Mouse (Mus musculus): Measurements from ENCODE around the gene Tspan5. TPM values are rescaled to one million over a fixed set of nuclear protein-coding genes. Genes with fewer than 3 reads are reported as not detected.

Gene Tspan5
- total and polyA plus RNA-seq, 3 experiments: 28.1 to 35.1 TPM; not detected in 1

DNA sequence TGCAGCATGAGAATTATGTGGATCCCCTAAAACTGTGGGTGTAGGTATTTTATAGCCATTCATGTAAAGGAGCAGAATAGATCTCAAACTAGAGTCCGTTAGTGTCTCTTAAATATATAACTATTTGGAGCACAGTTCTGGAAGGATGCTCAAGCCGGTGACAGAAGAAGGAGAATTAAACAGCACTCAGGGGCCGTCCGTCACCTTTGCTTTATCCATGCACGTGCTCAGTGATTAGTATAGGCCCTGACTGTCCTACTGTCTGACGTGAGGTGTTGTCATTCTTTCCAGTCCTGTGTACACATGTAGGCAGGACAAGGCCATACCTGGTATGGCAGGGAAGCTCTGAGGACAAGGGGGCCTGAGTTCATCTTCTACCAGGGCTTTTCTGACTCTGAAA is 116.7 kb downstream of the Tspan5 start:
- DNase-seq (ENCODE audit: low read depth, low spot score): no peak
- Histone ChIP-seq H3K27me3 (ENCODE audit: control insufficient read depth in 1 of 2, insufficient read depth in 2 of 2, low read length in 2 of 2) (no peaks in the 10 kb centered on the region), H3K79me2 (ENCODE audit: control insufficient read depth, insufficient read depth, low read length, poor library complexity) (peaks cover 4% of the 10 kb centered on the region; the same call in 1 of the 2 replicates), H3K4me1 (ENCODE audit: control insufficient read depth in 1 of 2, insufficient read depth in 2 of 2, low read length in 2 of 2) (no peaks in the 10 kb centered on the region), H3K4me3 (ENCODE audit: control insufficient read depth in 1 of 2, insufficient read depth in 1 of 2, low read depth in 2 of 2, low read length in 2 of 2) (no peak overlapping the region), H3K27ac (ENCODE audit: control insufficient read depth, low read depth, low read length) (no peak overlapping the region), H3K36me3 (ENCODE audit: control insufficient read depth in 1 of 2, insufficient read depth in 2 of 2, low read length in 2 of 2) (no peaks in the 10 kb centered on the region), H3K9ac (ENCODE audit: control insufficient read depth, low read depth, low read length, poor library complexity, severe bottlenecking) (no peak overlapping the region), H3K9me3 (replicated peaks; ENCODE audit: insufficient read depth, low read length) (no peaks in the 10 kb centered on the region)
- TF ChIP-seq ZC3H11A (IDR thresholded peaks at IDR 0.05; ENCODE audit: low read depth, low read length) (no peak), ZMIZ1 (IDR thresholded peaks at IDR 0.05; ENCODE audit: low read depth, low read length) (no peak), GABPA (IDR thresholded peaks at IDR 0.05; ENCODE audit: low read depth, low read length) (no peak), RCOR1 (IDR thresholded peaks at IDR 0.05; ENCODE audit: low read depth, low read length) (no peak), MAZ (IDR thresholded peaks at IDR 0.05; ENCODE audit: low read depth, low read length) (no peak), POLR2AphosphoS5 (IDR thresholded peaks at IDR 0.05; ENCODE audit: borderline replicate concordance, low read depth, low read length) (no peak), CHD2 (IDR thresholded peaks at IDR 0.05; ENCODE audit: low read length) (no peak), HCFC1 (IDR thresholded peaks at IDR 0.05; ENCODE audit: low read depth, low read length) (no peak), BHLHE40 (IDR thresholded peaks at IDR 0.05; ENCODE audit: borderline replicate concordance, low read depth, low read length) (no peak), GATA1 (IDR thresholded peaks at IDR 0.05; ENCODE audit: low read depth, low read length) (no peak), CHD1 (IDR thresholded peaks at IDR 0.05; ENCODE audit: low read depth, low read length) (no peak)

DNA sequence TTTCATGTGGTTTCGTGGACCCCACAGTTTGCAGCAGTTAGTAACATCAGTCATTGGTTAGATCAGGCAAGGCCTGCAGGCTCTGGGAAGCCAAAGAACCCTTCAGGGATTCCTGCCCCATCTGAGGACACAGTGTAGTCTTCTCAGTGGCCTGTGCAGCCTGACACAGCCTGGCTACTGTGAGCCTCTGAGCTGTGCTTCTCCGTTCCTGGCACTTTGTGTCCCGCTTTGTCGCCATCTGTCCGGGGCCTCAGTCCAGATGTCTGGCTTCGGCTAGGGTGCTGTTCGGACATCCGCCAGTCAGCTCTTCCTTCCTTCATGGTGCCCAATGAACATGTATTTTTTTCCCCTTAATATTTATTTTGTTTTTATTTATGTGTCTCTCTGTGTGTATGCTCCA is 117.2 kb downstream of the Tspan5 start:
- Histone ChIP-seq H3K27ac (ENCODE audit: control insufficient read depth, low read depth, low read length) (no peak overlapping the region), H3K4me1 (ENCODE audit: control insufficient read depth in 1 of 2, insufficient read depth in 2 of 2, low read length in 2 of 2) (no peaks in the 10 kb centered on the region)
- TF ChIP-seq GABPA (IDR thresholded peaks at IDR 0.05; ENCODE audit: low read depth, low read length) (no peak), CTCF (IDR thresholded peaks at IDR 0.05 in 2 of 3, conservative IDR thresholded peaks at IDR 0.05 in 1 of 3; ENCODE audit: control insufficient read depth in 1 of 3, insufficient read depth in 1 of 3, low read depth in 2 of 3, low read length in 3 of 3, poor library complexity in 1 of 3, severe bottlenecking in 1 of 3) (no peak), POLR2AphosphoS2 (IDR thresholded peaks at IDR 0.05; ENCODE audit: low read length) (no peak), USF1 (IDR thresholded peaks at IDR 0.05; ENCODE audit: low read depth, low read length) (no peak), MYC (IDR thresholded peaks at IDR 0.05; ENCODE audit: low read depth, low read length) (no peak), MEF2A (IDR thresholded peaks at IDR 0.05; ENCODE audit: extremely low read depth, insufficient replicate concordance, low read depth, low read length, poor library complexity, severe bottlenecking) (no peak), TAL1 (IDR thresholded peaks at IDR 0.05; ENCODE audit: low read length) (no peak), EP300 (IDR thresholded peaks at IDR 0.05; ENCODE audit: low read depth in 1 of 2, low read length in 2 of 2) (no peak), TBP (IDR thresholded peaks at IDR 0.05; ENCODE audit: low read depth, low read length) (no peak), E2F4 (IDR thresholded peaks at IDR 0.05; ENCODE audit: borderline replicate concordance, low read depth, low read length) (no peak), CHD2 (IDR thresholded peaks at IDR 0.05; ENCODE audit: low read length) (no peak), RAD21 (IDR thresholded peaks at IDR 0.05; ENCODE audit: low read depth, low read length) (no peak), HCFC1 (IDR thresholded peaks at IDR 0.05; ENCODE audit: low read depth, low read length) (no peak)

More for the DNA sequence above, 117.2 kb downstream of the Tspan5 start:
- DNase-seq (ENCODE audit: low read depth, low spot score): no peak
- Histone ChIP-seq H3K36me3 (ENCODE audit: control insufficient read depth in 1 of 2, insufficient read depth in 2 of 2, low read length in 2 of 2) (no peaks in the 10 kb centered on the region), H3K79me2 (ENCODE audit: control insufficient read depth, insufficient read depth, low read length, poor library complexity) (peaks cover 4% of the 10 kb centered on the region; the same call in 1 of the 2 replicates), H3K4me3 (ENCODE audit: control insufficient read depth in 1 of 2, insufficient read depth in 1 of 2, low read depth in 2 of 2, low read length in 2 of 2) (no peak overlapping the region), H3K9me3 (replicated peaks; ENCODE audit: insufficient read depth, low read length) (no peaks in the 10 kb centered on the region), H3K27me3 (ENCODE audit: control insufficient read depth in 1 of 2, insufficient read depth in 2 of 2, low read length in 2 of 2) (no peaks in the 10 kb centered on the region), H3K9ac (ENCODE audit: control insufficient read depth, low read depth, low read length, poor library complexity, severe bottlenecking) (no peak overlapping the region)

Data from MEL (cell line).